Mouse (Mus musculus) embryonic facial prominence, embryonic 14.5 days (tissue): ENCODE results near the gene Hsf2bp. TPM values are rescaled to one million over a fixed set of nuclear protein-coding genes. Genes with fewer than 3 reads are reported as not detected.
A peak's percentile ranks its signal among the peaks of the same experiment; 100 is the strongest.

Experiments
- ATAC-seq: fragments of 200-750 bp; cut with Nextera tagmentation; 2 replicates; pipeline ENCODE4 v1.8.0; 2017; ENCODE audit warnings: low read depth, moderate number of reproducible peaks, moderate TSS enrichment
- DNase-seq: peaks from one replicate; pipeline ENCODE4 v3.0.0-alpha.2; 2015; ENCODE audit warnings: low spot score
- H3K27ac ChIP-seq: fragments of 300-500 bp; sonication (generic); replicated peaks from 2 replicates; pipeline ENCODE4 v1.5.1; 2014; ENCODE audit warnings: low read depth, mild to moderate bottlenecking, low read length, moderate library complexity
- H3K27me3 ChIP-seq: fragments of 300-500 bp; sonication (generic); replicated peaks from 2 replicates; pipeline ENCODE4 v1.6.1; 2014; ENCODE audit warnings: low read length; ENCODE audit not compliant: control insufficient read depth, insufficient read depth
- H3K36me3 ChIP-seq: fragments of 300-500 bp; sonication (generic); 2 replicates; pipeline ENCODE4 v1.6.1; 2014; ENCODE audit warnings: low read length, mixed read lengths; ENCODE audit not compliant: control insufficient read depth, insufficient read depth
- H3K4me1 ChIP-seq: fragments of 300-500 bp; sonication (generic); 2 replicates; pipeline ENCODE4 v1.6.1; 2014; ENCODE audit warnings: antibody characterized with exemption, low read length; ENCODE audit not compliant: control insufficient read depth, insufficient read depth
- H3K4me2 ChIP-seq: fragments of 300-500 bp; sonication (generic); 2 replicates; pipeline ENCODE4 v1.6.1; 2014; ENCODE audit warnings: low read depth, mild to moderate bottlenecking, low read length, moderate library complexity, mixed read lengths
- H3K4me3 ChIP-seq: fragments of 300-500 bp; sonication (generic); 2 replicates; pipeline ENCODE4 v1.5.1; 2014; ENCODE audit warnings: low read depth, mild to moderate bottlenecking, low read length
- H3K9ac ChIP-seq: fragments of 300-500 bp; sonication (generic); 2 replicates; pipeline ENCODE4 v1.6.1; 2014; ENCODE audit warnings: low read depth, mild to moderate bottlenecking, low read length, moderate library complexity, mixed read lengths
- H3K9me3 ChIP-seq: fragments of 300-500 bp; sonication (generic); 2 replicates; pipeline ENCODE4 v1.6.1; 2016; ENCODE audit warnings: low read length; ENCODE audit not compliant: control insufficient read depth
- WGBS: fragments of 180-500 bp; shearing (Covaris S2); extraction: QIAGEN DNeasy Blood & Tissue Kit; methylation state at CpG from one replicate; pipeline ENCODE4 v1.1.7; 2014; 5-methylcytosine and 5-hydroxymethylcytosine counted together
- polyA plus RNA-seq: library from polyadenylated mRNA; unstranded; fragments of >200 nt; fragmentation: Nextera tagmentation; extraction: Ambion mirVana; gene quantifications from 2 replicates; pipeline ENCODE4 v1.2.1, GENCODE M21; 2014

Gene Hsf2bp
- polyA plus RNA-seq, 1 experiment from 2014 or later = 1.2 TPM

DNA sequence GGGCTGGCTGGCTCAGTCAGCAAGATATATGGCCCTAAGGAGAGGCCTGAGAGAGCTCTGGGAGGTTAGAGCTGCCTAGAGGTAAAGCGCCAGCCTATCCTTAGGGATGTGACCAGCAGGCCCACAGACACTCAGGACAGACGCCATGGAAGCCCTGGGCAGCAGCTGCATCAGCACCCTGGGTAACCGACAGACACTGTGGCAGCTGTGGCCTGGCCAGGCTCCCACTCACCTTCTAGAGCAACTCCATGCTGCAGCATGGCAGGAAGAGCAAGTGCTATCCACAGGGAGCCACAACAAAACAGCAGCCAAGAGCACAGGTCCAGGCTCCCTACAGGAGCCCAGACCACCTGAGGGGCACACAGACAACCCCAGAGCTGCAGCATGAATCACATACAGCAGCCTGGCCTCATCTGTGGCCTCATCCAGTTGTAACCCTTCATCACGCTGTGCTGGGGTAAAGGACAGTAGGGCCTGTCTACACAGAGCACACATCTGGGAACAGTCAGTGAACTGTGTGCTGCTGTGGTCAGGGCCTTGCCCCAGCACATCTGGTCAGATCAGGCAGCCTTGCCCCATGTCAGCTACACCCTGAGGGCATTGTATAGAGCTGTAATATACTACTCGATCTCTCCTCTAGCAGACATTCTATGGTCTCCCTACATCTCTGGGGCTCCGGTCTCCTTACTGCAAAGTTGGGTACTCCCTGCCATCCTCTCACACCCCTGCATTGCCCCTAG lies 100.9 kb downstream of the Hsf2bp start:
- no peaks in the 10 kb centered on the region for H3K9me3 ChIP-seq
- H3K4me2 ChIP-seq = no peak overlapping the region
- 61% methylated on average over 6 of the region's 6 CpGs for WGBS
- ATAC-seq = no peak
- no peaks in the 10 kb centered on the region for H3K27me3 ChIP-seq
- no peaks in the 10 kb centered on the region for H3K36me3 ChIP-seq
- H3K4me3 ChIP-seq = no peak overlapping the region
- H3K4me1 ChIP-seq = peaks cover 9% of the 10 kb centered on the region
- H3K9ac ChIP-seq = no peak overlapping the region
- DNase-seq = no peak
- H3K27ac ChIP-seq = no peak overlapping the region

GRCm38 (mm10) chr17:31933956-31934355 lies 102.2 kb downstream of the Hsf2bp start:
- Histone ChIP-seq H3K4me2 (no peak overlapping the region), H3K36me3 (no peaks in the 10 kb centered on the region), H3K27me3 (no peaks in the 10 kb centered on the region), H3K9ac (no peak overlapping the region), H3K4me3 (no peak overlapping the region), H3K4me1 (peaks cover 9% of the 10 kb centered on the region), H3K9me3 (no peaks in the 10 kb centered on the region), H3K27ac (no peak overlapping the region)
- DNase-seq (no peak), ATAC-seq (no peak)
- WGBS = 79% methylated on average over 1 of the region's 1 CpGs

DNA sequence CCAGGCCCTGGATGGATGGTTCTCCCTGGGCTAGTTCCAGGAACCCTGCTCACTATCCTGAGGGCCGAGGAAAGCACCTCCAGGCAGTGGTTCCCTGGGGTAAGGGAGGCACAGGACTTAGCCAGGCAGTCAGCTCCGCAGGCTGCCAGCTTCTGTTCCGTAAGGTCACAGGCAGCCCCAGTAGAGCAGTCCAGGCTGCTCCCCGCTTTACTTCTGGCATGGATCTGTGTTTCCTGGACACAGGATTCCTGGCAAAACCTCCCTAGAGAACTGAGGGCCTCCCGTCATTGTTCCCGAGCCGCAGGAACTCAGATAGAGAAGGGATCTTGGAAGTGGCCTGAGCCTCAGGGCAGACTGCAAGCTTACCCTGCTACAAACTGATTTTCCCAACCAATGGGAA lies 104.7 kb downstream of the Hsf2bp start:
- peaks cover 9% of the 10 kb centered on the region for H3K4me1 ChIP-seq
- ATAC-seq (no peak; the same call in 1 of the 2 replicates), DNase-seq (no peak)
- no peak overlapping the region for H3K4me3 ChIP-seq
- H3K9ac ChIP-seq = 0 out of 2 replicates have a peak overlapping the region, but pooled peaks have one; percentile 19
- 0 out of 2 replicates have a peak overlapping the region, but pooled peaks have one; percentile 44 for H3K27ac ChIP-seq
- no peaks in the 10 kb centered on the region for H3K9me3 ChIP-seq
- H3K27me3 ChIP-seq = no peaks in the 10 kb centered on the region
- 29% methylated on average over 7 of the region's 7 CpGs for WGBS
- no peak overlapping the region for H3K4me2 ChIP-seq
- no peaks in the 10 kb centered on the region for H3K36me3 ChIP-seq

GRCm38 (mm10) chr17:31929844-31930715 lies 106.1 kb downstream of the Hsf2bp start:
- no peak overlapping the region for H3K9ac ChIP-seq
- ATAC-seq (peak; percentile 85), DNase-seq (peak; percentile 47)
- H3K9me3 ChIP-seq = no peaks in the 10 kb centered on the region
- peaks cover 9% of the 10 kb centered on the region for H3K4me1 ChIP-seq
- H3K36me3 ChIP-seq = no peaks in the 10 kb centered on the region
- H3K27me3 ChIP-seq = no peaks in the 10 kb centered on the region
- no peak overlapping the region for H3K27ac ChIP-seq
- no peak overlapping the region for H3K4me2 ChIP-seq
- WGBS = 62% methylated on average over 10 of the region's 13 CpGs
- H3K4me3 ChIP-seq = no peak overlapping the region

GRCm38 (mm10) chr17:31929032-31929431 lies 107.1 kb downstream of the Hsf2bp start:
- Histone ChIP-seq H3K4me1 (peaks cover 9% of the 10 kb centered on the region), H3K9me3 (no peaks in the 10 kb centered on the region), H3K36me3 (no peaks in the 10 kb centered on the region), H3K4me2 (no peak overlapping the region), H3K27me3 (no peaks in the 10 kb centered on the region), H3K27ac (no peak overlapping the region), H3K9ac (no peak overlapping the region), H3K4me3 (no peak overlapping the region)
- DNase-seq = no peak
- ATAC-seq = no peak
- WGBS = 85% methylated on average over 6 of the region's 6 CpGs

- H3K27me3 ChIP-seq = no peaks in the 10 kb centered on the region
- no peak overlapping the region for H3K4me2 ChIP-seq
- H3K4me3 ChIP-seq = no peak overlapping the region
- H3K9me3 ChIP-seq = no peaks in the 10 kb centered on the region
- no peak for ATAC-seq
- no peaks in the 10 kb centered on the region for H3K36me3 ChIP-seq
- no peak for DNase-seq
- no peak overlapping the region for H3K9ac ChIP-seq
- 80% methylated on average over 10 of the region's 10 CpGs for WGBS
- no peak overlapping the region for H3K27ac ChIP-seq
- H3K4me1 ChIP-seq = peaks cover 9% of the 10 kb centered on the region
Observed at GRCm38 (mm10) chr17:31927895-31928626, 108.1 kb downstream of the Hsf2bp start.

DNA sequence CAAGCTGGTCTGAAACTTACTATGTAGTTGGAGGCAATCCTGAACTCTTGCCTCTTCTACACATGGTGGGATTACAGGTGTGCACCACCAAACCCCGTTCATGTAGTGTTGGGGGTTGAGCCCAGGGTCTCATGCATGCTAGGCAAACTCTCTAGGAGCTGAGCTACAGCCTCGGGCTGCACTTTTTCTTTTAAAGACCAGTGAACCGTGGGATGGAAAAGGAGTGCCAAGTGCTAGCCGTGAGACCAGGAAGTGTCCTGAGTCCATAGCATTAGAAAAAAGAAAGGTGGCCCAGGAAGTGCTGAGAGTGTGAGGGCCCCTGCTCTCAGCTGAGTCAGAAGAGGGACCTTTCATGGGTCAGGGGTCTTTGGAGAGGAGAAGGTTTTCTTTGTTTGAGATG lies 111.9 kb downstream of the Hsf2bp start:
- no peaks in the 10 kb centered on the region for H3K36me3 ChIP-seq
- WGBS = 59% methylated on average over 4 of the region's 4 CpGs
- no peak overlapping the region for H3K9ac ChIP-seq
- no peaks in the 10 kb centered on the region for H3K27me3 ChIP-seq
- DNase-seq (no peak), ATAC-seq (no peak)
- H3K9me3 ChIP-seq = no peaks in the 10 kb centered on the region
- no peak overlapping the region for H3K4me2 ChIP-seq
- H3K27ac ChIP-seq = no peak overlapping the region
- peaks cover 9% of the 10 kb centered on the region for H3K4me1 ChIP-seq
- no peak overlapping the region for H3K4me3 ChIP-seq

DNA sequence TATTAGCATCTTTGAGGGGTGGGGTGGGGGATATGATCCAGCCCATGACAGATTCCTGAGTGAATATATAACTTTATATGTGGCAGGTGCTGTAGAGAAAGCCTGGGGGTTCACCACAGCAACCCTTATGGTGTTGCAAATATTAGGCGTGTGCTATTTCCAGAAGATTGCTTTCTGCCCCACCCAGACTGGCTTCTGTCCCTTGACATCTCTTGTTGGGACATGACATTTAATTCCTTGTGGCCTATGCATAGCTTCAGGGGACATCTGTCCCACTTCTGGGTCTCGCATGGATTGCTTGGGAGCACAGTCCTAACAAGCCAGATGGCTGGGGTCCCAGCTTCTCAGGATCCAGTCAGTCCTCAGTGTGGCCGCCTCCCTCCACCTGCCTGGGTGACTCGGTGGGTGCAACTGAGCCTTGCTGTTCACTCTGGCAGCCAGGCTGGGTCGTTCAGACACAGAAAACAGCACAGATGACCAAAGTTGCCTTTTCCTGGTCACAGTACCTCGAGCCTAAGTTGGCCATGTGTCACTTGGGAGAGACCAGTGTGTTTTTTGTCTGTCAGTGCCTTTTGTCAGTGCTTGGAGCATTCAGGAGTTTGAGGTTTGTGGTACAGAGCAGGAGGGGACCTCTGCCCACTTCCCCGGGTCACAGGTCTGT lies 112.7 kb downstream of the Hsf2bp start:
- peak; percentile 52 for DNase-seq
- Histone ChIP-seq H3K4me1 (peaks cover 9% of the 10 kb centered on the region), H3K9me3 (no peaks in the 10 kb centered on the region), H3K27ac (no peak overlapping the region), H3K4me2 (no peak overlapping the region), H3K36me3 (no peaks in the 10 kb centered on the region), H3K4me3 (no peak overlapping the region), H3K27me3 (no peaks in the 10 kb centered on the region), H3K9ac (no peak overlapping the region)
- WGBS = 71% methylated on average over 7 of the region's 7 CpGs
- ATAC-seq = peak; percentile 57; the same call in 1 of the 2 replicates
